Mouse (Mus musculus) bone marrow, adult 2 months (tissue): ENCODE data around the gene Olfr1487. TPM values are rescaled to one million over a fixed set of nuclear protein-coding genes. Genes with fewer than 3 reads are reported as not detected.
"Not testable (repeated sequence)": the region's sequence is repeated elsewhere in the genome, so short reads cannot be mapped to it uniquely, and the experiment has no call there.

Experiments
- H3K27ac ChIP-seq: fragments of 200-500 bp; 2 replicates; pipeline ENCODE4 v1.5.1; 2012; ENCODE audit warnings: low read depth, mild to moderate bottlenecking, control low read depth, inconsistent platforms, low read length; ENCODE audit not compliant: control insufficient read depth, poor library complexity, insufficient read depth
- H3K4me1 ChIP-seq: fragments of 200-500 bp; 2 replicates; pipeline ENCODE4 v1.6.1; 2011; ENCODE audit warnings: low read length; ENCODE audit not compliant: control insufficient read depth, insufficient read depth
- H3K4me3 ChIP-seq: fragments of 200-500 bp; replicated peaks from 2 replicates; pipeline ENCODE3; 2011; ENCODE audit warnings: mild to moderate bottlenecking, low read depth, low read length, control low read depth; ENCODE audit not compliant: control insufficient read depth
- CTCF ChIP-seq: fragments of 200-500 bp; IDR thresholded peaks from 2 replicates; pipeline ENCODE4 v1.5.1; 2011; ENCODE audit warnings: low read length, control low read depth; ENCODE audit not compliant: control insufficient read depth, insufficient read depth
- POLR2A ChIP-seq: fragments of 200-500 bp; IDR thresholded peaks from 2 replicates; pipeline ENCODE4 v1.6.1; 2011; ENCODE audit warnings: low read depth, mild to moderate bottlenecking, control low read depth, low read length, borderline replicate concordance; ENCODE audit not compliant: control insufficient read depth
- WGBS: fragments of 180-500 bp; shearing (Covaris S2); methylation state at CpG from one replicate; pipeline ENCODE4 v1.1.7; 2018; 5-methylcytosine and 5-hydroxymethylcytosine counted together
- polyA plus RNA-seq: library from polyadenylated mRNA; stranded (reverse); fragments of >200 nt; gene quantifications from 2 replicates; pipeline ENCODE4 v1.2.4, GENCODE M21; 2011; ENCODE audit warnings: low replicate concordance; ENCODE audit not compliant: missing spikeins, insufficient read depth, insufficient read length

Olfr1487 gene
- not detected in 2 replicates for polyA plus RNA-seq

DNA sequence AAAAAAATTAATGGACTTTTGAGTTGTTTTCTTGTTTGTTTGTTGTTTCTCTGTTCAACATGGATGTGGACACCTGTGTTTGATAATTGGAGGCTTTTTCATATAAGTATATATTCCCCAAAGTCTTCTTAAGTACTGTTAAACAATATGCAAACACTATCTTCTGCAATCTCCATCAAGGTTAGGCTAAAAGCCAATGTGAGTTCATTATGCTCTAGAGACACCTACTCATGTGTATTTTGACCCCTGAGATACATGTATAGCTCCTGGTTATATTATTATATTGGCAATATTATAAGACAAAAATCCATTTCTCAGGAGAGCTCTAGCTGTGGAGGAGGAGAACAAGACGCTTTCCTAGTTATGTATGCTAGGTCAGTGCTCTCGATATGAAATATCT lies at the start of gene Olfr1487:
Gene Olfr1487 (plus strand): TSS at position 301 of the 400 bp plus-strand sequence.
- H3K4me3 ChIP-seq, H3K27ac ChIP-seq, H3K4me1 ChIP-seq: not testable (repeated sequence)
- 75% methylated on average over 2 of the region's 2 CpGs for WGBS

DNA sequence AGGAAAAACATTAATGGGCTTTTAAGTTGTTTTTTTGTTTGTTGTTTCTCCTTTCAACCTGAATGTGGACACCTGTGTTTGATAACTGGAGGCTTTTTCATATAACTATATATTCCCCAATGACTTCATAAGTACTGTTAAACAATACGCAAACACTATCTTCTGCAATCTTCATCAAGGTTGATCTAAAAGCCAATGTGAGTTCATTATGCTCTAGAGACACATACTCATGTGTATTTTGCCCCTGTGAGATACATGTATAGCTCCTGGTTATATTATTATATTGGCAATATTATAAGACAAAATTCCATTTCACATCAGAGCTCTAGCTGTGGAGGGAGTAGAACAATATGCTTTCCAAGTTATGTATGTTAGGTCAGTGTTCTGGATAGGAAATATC lies 34.0 kb upstream of the Olfr1487 start, which contains the start of gene Olfr1484:
Gene Olfr1484 (plus strand): TSS at position 301 of the 400 bp plus-strand sequence.
- TF ChIP-seq POLR2A, result no peak
- H3K4me1 ChIP-seq, result no peaks in the 10 kb centered on the region
- 87% methylated on average over 1 of the region's 1 CpGs for WGBS
- no peak within 1 kb of the TSS for H3K4me3 ChIP-seq
- H3K27ac ChIP-seq, result no peak within 1 kb of the TSS

DNA sequence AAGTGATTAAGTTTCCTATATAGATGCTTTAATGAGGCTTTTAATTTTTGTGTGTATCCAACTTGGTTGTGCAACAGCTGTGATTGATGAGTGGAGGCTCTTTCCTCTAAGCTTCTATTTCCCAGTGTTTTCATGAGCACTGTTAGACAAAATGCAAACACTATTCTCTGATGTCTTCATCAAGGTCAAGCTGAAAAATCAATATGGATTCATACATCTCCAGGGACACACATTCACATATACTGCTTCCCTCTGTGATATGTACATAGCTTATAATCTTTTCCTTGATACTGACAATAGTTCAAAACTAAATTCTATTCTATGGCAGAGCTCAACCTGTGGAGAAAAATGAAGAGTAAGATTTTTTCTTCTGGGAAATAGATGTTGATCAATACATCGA lies 14.1 kb downstream of the Olfr1487 start, which contains the start of gene Olfr1489:
Gene Olfr1489 (plus strand): TSS at position 301 of the 400 bp plus-strand sequence.
- H3K4me1 ChIP-seq, result no peaks in the 10 kb centered on the region
- TF ChIP-seq POLR2A (no peak), CTCF (no peak)
- WGBS, result 69% methylated on average over 1 of the region's 1 CpGs
- no peak within 1 kb of the TSS for H3K4me3 ChIP-seq
- H3K27ac ChIP-seq, result no peak within 1 kb of the TSS

DNA sequence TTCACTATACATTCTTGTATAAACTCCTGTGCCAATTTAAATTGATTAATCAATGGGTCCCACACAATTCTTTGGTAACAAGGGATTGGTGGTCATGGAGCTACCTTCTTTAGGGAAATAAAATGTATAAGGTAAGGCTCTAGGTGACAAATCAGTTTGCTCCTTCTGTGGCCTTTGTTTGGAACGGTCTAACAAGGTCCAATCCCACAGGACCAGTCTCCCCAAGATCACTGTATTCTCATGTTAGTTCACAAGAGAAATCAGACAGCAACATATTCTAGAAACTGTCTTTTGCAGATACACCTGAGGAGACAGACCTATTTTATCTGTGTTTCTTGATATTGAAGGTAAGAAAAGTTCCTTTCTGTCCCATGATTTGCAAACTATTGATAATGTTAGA lies 33.6 kb downstream of the Olfr1487 start, which contains the start of gene Olfr1490:
Gene Olfr1490 (plus strand): TSS at position 301 of the 400 bp plus-strand sequence.
- Histone ChIP-seq H3K4me1 (no peaks in the 10 kb centered on the region), H3K4me3 (no peak within 1 kb of the TSS), H3K27ac (no peak within 1 kb of the TSS)
- TF ChIP-seq CTCF, result no peak
- no peak for TF ChIP-seq POLR2A
- WGBS, result 62% methylated on average over 1 of the region's 1 CpGs

Other genes with a start within 250 kb of the Olfr1487 start
- not detected in 2 replicates for gene Olfr1469, start 209.5 kb upstream of the Olfr1487 start, polyA plus RNA-seq
- gene Olfr1471, start 174.0 kb upstream of the Olfr1487 start, polyA plus RNA-seq, result not detected in 2 replicates
- gene Olfr1472, start 161.3 kb upstream of the Olfr1487 start, polyA plus RNA-seq, result not detected in 2 replicates
- not detected in 2 replicates for gene Olfr1474, start 147.8 kb upstream of the Olfr1487 start, polyA plus RNA-seq
- gene Olfr1475, start 137.2 kb upstream of the Olfr1487 start, polyA plus RNA-seq, result not detected in 2 replicates
- not detected in 2 replicates for gene Olfr1477, start 116.8 kb upstream of the Olfr1487 start, polyA plus RNA-seq
- not detected in 2 replicates for gene Olfr1480, start 89.5 kb upstream of the Olfr1487 start, polyA plus RNA-seq
- not detected in 2 replicates for gene Olfr1484, start 33.9 kb upstream of the Olfr1487 start, polyA plus RNA-seq
- gene Olfr1489, start 14.2 kb downstream of the Olfr1487 start, polyA plus RNA-seq, result 0.20 and 0.40 TPM in 2 replicates
- gene Olfr1490, start 33.7 kb downstream of the Olfr1487 start, polyA plus RNA-seq, result not detected in 2 replicates
- not detected in 2 replicates for gene Olfr1491, start 79.9 kb downstream of the Olfr1487 start, polyA plus RNA-seq
- gene Olfr1493-ps1, start 105.9 kb downstream of the Olfr1487 start, polyA plus RNA-seq, result not detected in 2 replicates
- not detected in 2 replicates for gene Olfr1494, start 122.4 kb downstream of the Olfr1487 start, polyA plus RNA-seq
- gene Olfr1495, start 147.2 kb downstream of the Olfr1487 start, polyA plus RNA-seq, result not detected in 2 replicates
- not detected in 2 replicates for gene Olfr1496, start 160.5 kb downstream of the Olfr1487 start, polyA plus RNA-seq
- gene Olfr1497, start 180.8 kb downstream of the Olfr1487 start, polyA plus RNA-seq, result not detected in 2 replicates
- not detected in 2 replicates for gene Olfr1499, start 202.1 kb downstream of the Olfr1487 start, polyA plus RNA-seq
- gene Olfr1500, start 213.1 kb downstream of the Olfr1487 start, polyA plus RNA-seq, result not detected in 2 replicates
- not detected in 2 replicates for gene Olfr1501, start 233.3 kb downstream of the Olfr1487 start, polyA plus RNA-seq
- gene Olfr1502, start 244.4 kb downstream of the Olfr1487 start, polyA plus RNA-seq, result not detected in 2 replicates